Mouse (Mus musculus) lung, postnatal 0 days (tissue): ENCODE data around the gene Phkb.

ENCODE experiments used
- CTCF ChIP-seq: IDR thresholded peaks from 2 replicates; pipeline ENCODE4 v1.5.1; 2016; ENCODE audit warnings: antibody characterized with exemption, mild to moderate bottlenecking
- EP300 ChIP-seq: IDR thresholded peaks from 2 replicates; pipeline ENCODE4 v1.6.1; 2016; ENCODE audit warnings: antibody characterized with exemption, mild to moderate bottlenecking, control low read depth

GRCm38 (mm10) chr8:86034662-86035365, 194.1 kb downstream of the Phkb start:
- TF ChIP-seq CTCF (no peak), EP300 (no peak)
